Mouse (Mus musculus) ES-E14 (cell line): ENCODE data around the gene Gm28053.

ENCODE experiments used
- CHD2 ChIP-seq: IDR thresholded peaks from 2 replicates; pipeline ENCODE4 v1.6.1; 2014; ENCODE audit warnings: mild to moderate bottlenecking, low read depth, low read length, inconsistent platforms
- MAFK ChIP-seq: IDR thresholded peaks from 2 replicates; pipeline ENCODE4 v1.6.1; 2014; ENCODE audit warnings: mild to moderate bottlenecking, low read depth, low read length, inconsistent platforms; ENCODE audit not compliant: insufficient read depth
- ZC3H11A ChIP-seq: IDR thresholded peaks from 2 replicates; pipeline ENCODE4 v1.6.1; 2012; ENCODE audit warnings: low read depth, mild to moderate bottlenecking, inconsistent platforms, low read length, borderline replicate concordance
- ZNF384 ChIP-seq: IDR thresholded peaks from 2 replicates; pipeline ENCODE4 v1.6.1; 2012; ENCODE audit warnings: low read depth, low read length, inconsistent platforms

- TF ChIP-seq CHD2 (no peak), ZC3H11A (no peak), MAFK (no peak), ZNF384 (no peak)
Observed at GRCm38 (mm10) chr6:48745959-48746889, 27.8 kb downstream of the Gm28053 start, which contains the start of gene Gimap5.
